Mouse (Mus musculus) left cerebral cortex, adult 2 months (tissue): ENCODE data around the gene Nisch. TPM values are rescaled to one million over a fixed set of nuclear protein-coding genes. Genes with fewer than 3 reads are reported as not detected.

Experiments used
- DNase-seq, 2 experiments: peaks; one replicate each; pipeline ENCODE4 v3.0.0; 2021 to 2022; ENCODE audit warnings: low spot score in 2 of 2, mixed read lengths in 1 of 2; ENCODE audit errors: extremely low spot score in 1 of 2
- H3K27ac ChIP-seq: fragments of 200-600 bp; 2 replicates; pipeline ENCODE4 v1.8.1; 2022
- H3K4me3 ChIP-seq: fragments of 200-600 bp; 2 replicates; pipeline ENCODE4 v1.8.1; 2022
- CTCF ChIP-seq: fragments of 200-600 bp; IDR thresholded peaks from 2 replicates; pipeline ENCODE4 v1.8.1; 2022; ENCODE audit warnings: antibody characterized with exemption, mild to moderate bottlenecking, moderate library complexity
- intact Hi-C: fragments of 180-260 bp; cut with DNase I; formaldehyde crosslinking; loops from one replicate; pipeline ENCODE4 v1.15.1; 2025
- total RNA-seq, 2 experiments: library from RNA; stranded (reverse); gene quantifications; 2 replicates each; pipeline ENCODE4 v1.2.3; 2021

Nisch gene
- total RNA-seq, 2 experiments from 2014 or later = 387 to 407 TPM

DNA sequence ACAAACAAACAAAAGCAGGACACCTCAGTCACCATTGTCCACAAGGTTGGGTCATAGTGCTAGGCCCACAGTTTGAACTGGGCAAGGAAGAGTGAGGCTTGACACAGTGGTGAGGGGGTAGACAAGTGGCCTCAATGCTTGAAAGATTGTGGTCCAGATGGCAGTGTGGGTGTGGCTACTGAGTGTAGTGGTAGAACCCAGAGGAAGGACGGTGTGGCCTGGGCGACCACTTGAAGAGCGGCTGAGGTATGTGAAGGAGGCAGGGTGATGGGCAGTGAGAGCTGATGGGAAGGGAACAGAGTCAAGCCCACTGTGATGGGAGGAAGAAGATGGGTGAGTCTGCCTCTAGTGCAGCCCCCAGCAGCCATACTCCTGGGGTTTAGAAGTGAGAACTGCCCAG, 2.1 kb downstream of the Nisch start:
- Histone ChIP-seq H3K27ac (no peak overlapping the region), H3K4me3 (no peak overlapping the region)
- no peak for DNase-seq
- intact Hi-C loops = loop anchor here (1.0 kb wide), 1 partner anchor 20 kb away; no protein-coding TSS in a partner anchor
- TF ChIP-seq CTCF = no peak

GRCm38 (mm10) chr14:31213868-31214267, 2.9 kb downstream of the Nisch start:
- no peak for DNase-seq
- Histone ChIP-seq H3K27ac (no peak overlapping the region), H3K4me3 (no peak overlapping the region)
- no peak for TF ChIP-seq CTCF
- intact Hi-C loops = no loop called here

DNA sequence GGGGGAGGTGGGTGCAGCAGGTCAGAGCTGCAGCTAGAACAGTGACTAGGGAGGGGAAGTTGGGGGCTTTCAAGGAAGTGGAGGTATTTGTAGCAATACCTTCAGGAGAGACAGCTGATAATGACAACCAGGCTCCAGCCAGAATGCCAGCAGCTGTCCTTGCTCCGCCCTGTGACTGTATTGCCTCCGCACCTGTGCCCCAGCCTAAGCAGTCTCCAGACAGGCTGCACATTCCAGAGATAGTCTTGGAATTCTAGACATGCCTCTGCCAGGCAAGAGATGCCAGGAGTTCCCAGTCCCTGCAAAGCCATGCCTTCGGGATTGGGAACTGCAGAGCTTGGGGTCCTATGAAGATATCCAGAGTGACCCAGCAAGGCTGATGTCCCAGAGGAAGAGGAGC, 4.2 kb downstream of the Nisch start:
- H3K27ac ChIP-seq = no peak overlapping the region
- no peak for TF ChIP-seq CTCF
- no peak for DNase-seq
- intact Hi-C loops = no loop called here
- no peak overlapping the region for H3K4me3 ChIP-seq

DNA sequence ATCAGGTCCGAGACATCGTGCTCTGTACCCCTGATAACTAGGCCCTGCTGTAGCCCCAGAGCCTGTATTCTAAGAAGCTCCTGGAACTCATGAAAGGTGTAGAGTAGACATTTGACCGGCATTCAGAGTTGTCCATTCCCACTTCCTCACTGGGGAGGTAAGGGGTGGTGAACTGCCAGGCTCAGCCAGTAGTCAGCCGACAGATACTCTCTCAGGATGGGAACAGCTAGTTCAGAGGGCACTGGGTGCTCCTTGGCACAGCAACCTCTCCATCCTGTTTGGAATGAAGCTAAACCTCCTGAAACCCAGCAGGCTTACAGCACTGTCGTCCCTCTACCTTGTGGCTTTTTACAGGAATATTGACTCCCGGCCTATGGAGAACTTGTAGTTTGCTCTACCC, 4.9 kb downstream of the Nisch start:
- intact Hi-C loops = no loop called here
- TF ChIP-seq CTCF = no peak
- no peak for DNase-seq
- no peak overlapping the region for H3K27ac ChIP-seq
- no peak overlapping the region for H3K4me3 ChIP-seq

GRCm38 (mm10) chr14:31209133-31209557, 7.6 kb downstream of the Nisch start:
- DNase-seq = no peak
- no peak for TF ChIP-seq CTCF
- Histone ChIP-seq H3K27ac (no peak overlapping the region), H3K4me3 (no peak overlapping the region)
- intact Hi-C loops = no loop called here

- peak within 1 kb of the TSS; percentile 91 for H3K27ac ChIP-seq
- no peak for TF ChIP-seq CTCF
- no peak for DNase-seq
- intact Hi-C loops = no loop called here
- peak within 1 kb of the TSS; percentile 84 for H3K4me3 ChIP-seq
These were observed 8.7 kb downstream of the Nisch start, which contains the start of gene Tnnc1 for GRCm38 (mm10) chr14:31208084-31208483. TSS of gene Tnnc1 (plus strand) at chr14:31208312.

DNA sequence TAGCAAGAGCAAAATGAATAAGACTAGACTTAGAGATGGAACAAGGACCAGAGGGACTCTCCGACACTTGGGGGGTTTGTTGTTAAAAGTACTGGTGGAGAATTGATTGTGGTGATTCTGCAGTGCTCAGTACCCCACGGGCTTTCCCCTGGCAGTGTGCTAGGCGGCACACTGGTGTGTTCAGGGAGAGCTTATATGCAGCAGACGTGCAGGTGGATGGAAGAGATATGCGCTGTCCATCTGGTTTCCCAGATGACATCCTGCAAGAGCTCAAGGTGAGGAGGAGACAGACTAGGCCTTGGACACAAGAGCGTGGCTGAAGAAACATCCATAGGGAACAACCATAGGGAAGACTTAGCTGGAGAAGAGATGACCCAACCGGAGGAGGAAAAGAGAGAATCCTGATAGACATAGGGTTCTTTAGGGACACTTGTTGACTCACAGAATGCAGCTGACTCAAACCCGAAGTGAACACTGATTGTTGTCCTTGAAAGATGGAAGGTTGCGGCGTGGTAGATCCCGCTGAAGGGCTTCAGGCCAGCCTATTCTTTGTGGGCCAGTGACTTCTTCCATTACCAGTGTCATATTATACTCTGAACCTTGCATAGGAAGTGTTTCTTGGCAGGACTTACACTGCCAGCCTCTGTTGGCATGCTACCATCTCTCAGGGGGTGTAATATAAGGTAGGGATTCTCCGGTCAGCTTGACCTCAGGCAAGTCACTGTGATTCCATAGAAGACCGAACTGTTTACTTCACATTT, 9.5 kb downstream of the Nisch start:
- Histone ChIP-seq H3K4me3 (peak overlapping the region; percentile 84), H3K27ac (peak overlapping the region; percentile 91)
- DNase-seq = no peak
- TF ChIP-seq CTCF = no peak
- intact Hi-C loops = loop anchor here (2.0 kb wide), 1 partner anchor 44 kb away; the partner anchor contains the start of genes Bap1 and Phf7

DNA sequence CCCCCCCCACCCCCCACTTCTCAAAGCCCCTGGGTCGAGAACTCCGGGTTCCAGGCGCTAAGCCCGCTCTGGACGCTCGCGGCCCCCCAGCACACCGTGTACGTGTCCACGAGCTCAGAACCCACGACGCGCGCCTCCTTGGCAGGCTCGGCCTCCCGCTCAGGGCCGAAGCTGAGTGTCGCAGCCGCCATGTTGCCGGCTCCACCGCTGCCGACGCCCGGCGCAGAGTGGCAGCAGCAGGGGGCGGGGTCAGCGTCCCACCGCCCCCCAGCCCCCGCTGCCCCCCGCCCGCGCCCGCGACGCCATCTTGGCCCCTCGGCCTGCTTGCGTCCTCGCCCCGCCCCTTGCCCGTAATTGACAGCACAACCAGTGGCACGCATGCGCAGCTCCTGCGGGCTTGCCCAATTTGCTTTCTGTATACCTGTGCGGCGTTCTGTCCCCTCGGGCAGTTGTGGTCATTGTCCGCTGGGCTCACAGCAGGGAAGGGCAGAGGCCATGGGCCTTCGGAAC, 10.2 kb downstream of the Nisch start:
- H3K27ac ChIP-seq = peak overlapping the region; percentile 91
- H3K4me3 ChIP-seq = peak overlapping the region; percentile 84
- peak; percentile 92 to 94 for DNase-seq
- TF ChIP-seq CTCF = no peak
- intact Hi-C loops = loop anchor here (1.0 to 2.0 kb wide), 2 partner anchors 44 to 130 kb away; partner anchors contain the start of genes Bap1, Capn7 and Phf7

DNA sequence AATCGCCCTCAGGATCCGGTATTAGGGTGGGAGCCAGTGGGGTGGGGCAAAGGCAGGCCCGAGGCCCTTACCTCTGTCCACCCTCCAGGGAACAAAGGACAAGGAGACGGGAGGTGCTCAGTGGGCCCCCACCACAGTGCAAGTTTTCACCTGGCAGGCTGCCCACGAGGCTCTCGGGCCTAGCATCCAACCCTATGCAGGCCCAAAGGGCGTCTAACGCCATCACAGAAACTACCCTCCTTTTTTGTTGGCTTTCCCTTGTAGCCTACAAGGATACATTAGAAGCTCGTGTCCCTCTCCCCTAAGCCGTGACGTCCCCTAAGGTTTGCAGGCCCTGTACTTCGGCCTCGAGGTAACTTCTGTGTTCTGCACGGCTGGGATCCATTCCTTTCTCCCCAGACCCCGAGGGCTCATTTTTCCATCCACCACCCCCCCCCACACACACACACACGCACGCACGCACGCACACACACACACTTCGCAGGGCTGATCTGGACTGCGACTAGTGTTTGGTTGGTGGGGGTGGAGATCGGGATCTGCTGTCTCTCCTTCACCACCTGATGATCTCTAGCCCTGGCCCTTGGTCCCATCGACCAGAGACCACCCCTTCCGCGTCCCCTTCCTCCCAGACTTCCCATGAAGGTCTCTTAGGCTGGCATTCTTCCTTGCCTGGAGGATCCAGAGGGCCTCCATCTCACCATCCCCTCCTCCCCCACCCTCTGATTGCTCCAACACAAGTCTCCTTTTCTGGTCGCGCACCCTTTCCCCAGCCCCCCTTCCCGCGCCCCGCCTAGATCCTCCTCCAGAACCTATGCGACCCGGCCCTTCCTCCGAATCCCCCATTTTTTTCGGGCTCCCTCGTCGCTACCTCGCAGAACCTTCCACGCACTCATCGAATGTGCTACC, 10.9 kb downstream of the Nisch start:
- peak overlapping the region; percentile 91 for H3K27ac ChIP-seq
- H3K4me3 ChIP-seq = peak overlapping the region; percentile 84
- peak; percentile 32 to 39 for DNase-seq
- intact Hi-C loops = loop anchor here (1.0 to 2.0 kb wide), 2 partner anchors 45 to 130 kb away; partner anchors contain the start of genes Bap1, Capn7 and Phf7
- no peak for TF ChIP-seq CTCF

DNA sequence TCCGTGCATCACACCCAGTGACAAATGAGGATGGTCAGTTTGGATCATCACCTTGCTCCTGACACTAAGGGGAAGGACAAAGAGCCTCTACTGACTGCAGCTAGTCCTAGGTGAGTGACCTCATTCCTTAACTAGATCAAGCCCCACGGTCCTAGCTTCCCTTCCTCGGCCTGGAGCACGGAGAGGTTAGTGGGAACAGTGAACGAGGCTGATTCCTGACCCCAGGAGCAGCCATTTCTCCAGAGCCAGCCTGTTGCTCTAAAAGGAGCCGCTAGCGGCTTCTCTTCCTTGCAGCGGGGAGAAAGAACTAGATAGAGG, 11.5 kb downstream of the Nisch start:
- H3K27ac ChIP-seq = peak overlapping the region; percentile 91
- intact Hi-C loops = no loop called here
- peak overlapping the region; percentile 84 for H3K4me3 ChIP-seq
- no peak for DNase-seq
- TF ChIP-seq CTCF = no peak

- no peak for DNase-seq
- TF ChIP-seq CTCF = no peak
- Histone ChIP-seq H3K4me3 (peak overlapping the region; percentile 84), H3K27ac (peak overlapping the region; percentile 91)
- intact Hi-C loops = no loop called here
These were observed 11.9 kb downstream of the Nisch start for GRCm38 (mm10) chr14:31204844-31205243.

- TF ChIP-seq CTCF = no peak
- intact Hi-C loops = no loop called here
- no peak overlapping the region for H3K27ac ChIP-seq
- no peak for DNase-seq
- no peak overlapping the region for H3K4me3 ChIP-seq
These were observed 16.7 kb downstream of the Nisch start for GRCm38 (mm10) chr14:31200038-31200437.
